Mouse (Mus musculus) lung, embryonic 15.5 days (tissue): Measurements from ENCODE around the gene Rpusd1. TPM values are rescaled to one million over a fixed set of nuclear protein-coding genes. Genes with fewer than 3 reads are reported as not detected.

Experiments used
- ATAC-seq: fragments of 200-750 bp; cut with Nextera tagmentation; 2 replicates; pipeline ENCODE4 v1.8.0; 2017; ENCODE audit warnings: moderate number of reproducible peaks, borderline replicate concordance; ENCODE audit not compliant: low FRiP score, low TSS enrichment; ENCODE audit errors: extremely low read depth
- H3K27ac ChIP-seq: fragments of 300-500 bp; sonication (generic); 2 replicates; pipeline ENCODE4 v1.5.1; 2015; ENCODE audit warnings: moderate library complexity, mild to moderate bottlenecking, inconsistent platforms
- H3K27me3 ChIP-seq: fragments of 300-500 bp; sonication (generic); 2 replicates; pipeline ENCODE4 v1.6.1; 2015; ENCODE audit warnings: inconsistent platforms
- H3K36me3 ChIP-seq: fragments of 300-500 bp; sonication (generic); 2 replicates; pipeline ENCODE4 v1.6.1; 2015; ENCODE audit warnings: inconsistent platforms
- H3K4me1 ChIP-seq: fragments of 300-500 bp; sonication (generic); 2 replicates; pipeline ENCODE4 v1.6.1; 2015; ENCODE audit warnings: inconsistent platforms
- H3K4me2 ChIP-seq: fragments of 300-500 bp; sonication (generic); 2 replicates; pipeline ENCODE4 v1.6.1; 2015; ENCODE audit warnings: inconsistent platforms, mild to moderate bottlenecking, moderate library complexity
- H3K4me3 ChIP-seq: fragments of 300-500 bp; sonication (generic); 2 replicates; pipeline ENCODE4 v1.5.1; 2015; ENCODE audit warnings: mild to moderate bottlenecking, inconsistent platforms
- H3K9ac ChIP-seq: fragments of 300-500 bp; sonication (generic); 2 replicates; pipeline ENCODE4 v1.6.1; 2015; ENCODE audit warnings: inconsistent platforms
- H3K9me3 ChIP-seq: fragments of 300-500 bp; sonication (generic); 2 replicates; pipeline ENCODE4 v1.6.1; 2016; ENCODE audit warnings: inconsistent platforms
- WGBS: fragments of 180-500 bp; shearing (Covaris S2); methylation state at CpG from one replicate; pipeline ENCODE4 v1.1.7; 2015; 5-methylcytosine and 5-hydroxymethylcytosine counted together
- microRNA-seq: library from miRNA; unstranded; fragments of <30 nt; microRNA quantifications from one replicate; pipeline ENCODE4, GENCODE M21; 2016
- polyA plus RNA-seq: library from polyadenylated mRNA; unstranded; fragments of >200 nt; fragmentation: Nextera tagmentation; extraction: Ambion mirVana; gene quantifications from 2 replicates; pipeline ENCODE4 v1.2.1, GENCODE M21; 2015

Gene Rpusd1
- polyA plus RNA-seq, 1 experiment from 2014 or later, result 24.5 TPM

- Histone ChIP-seq H3K4me1 (0 out of 2 replicates have a peak, but pooled peaks cover 2% of the 10 kb centered on the region), H3K27ac (no peak overlapping the region), H3K27me3 (no peaks in the 10 kb centered on the region), H3K9ac (no peak overlapping the region), H3K4me2 (no peak overlapping the region), H3K9me3 (no peaks in the 10 kb centered on the region), H3K36me3 (no peaks in the 10 kb centered on the region), H3K4me3 (no peak overlapping the region)
- ATAC-seq, result no peak
- WGBS, result 23% methylated on average over 4 of the region's 4 CpGs
These were observed 34.1 kb downstream of the Rpusd1 start for GRCm38 (mm10) chr17:25761561-25761970.

DNA sequence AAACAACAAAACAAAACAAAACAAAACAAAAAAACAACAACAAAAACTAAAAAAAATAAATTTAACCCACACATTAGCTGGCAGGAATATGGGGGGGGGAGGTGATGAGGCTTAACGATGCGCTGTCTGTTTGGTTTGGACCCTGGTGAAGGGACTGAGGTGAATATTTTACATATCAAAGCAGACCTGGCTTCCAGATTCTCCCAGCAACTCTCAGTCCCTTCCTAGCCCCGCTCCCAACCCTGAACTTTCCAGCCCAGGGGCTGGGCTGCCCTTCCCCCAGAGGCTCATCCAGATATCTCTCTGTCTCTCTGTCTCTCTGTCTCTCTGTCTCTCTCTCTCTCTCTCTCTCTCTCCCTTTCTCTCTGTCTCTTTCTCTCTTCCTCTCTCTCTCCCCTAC, 35.1 kb downstream of the Rpusd1 start:
- Histone ChIP-seq H3K36me3 (no peaks in the 10 kb centered on the region), H3K4me3 (no peak overlapping the region), H3K4me1 (no peaks in the 10 kb centered on the region), H3K4me2 (no peak overlapping the region), H3K27ac (no peak overlapping the region), H3K9ac (no peak overlapping the region), H3K9me3 (no peaks in the 10 kb centered on the region), H3K27me3 (no peaks in the 10 kb centered on the region)
- 33% methylated on average over 3 of the region's 3 CpGs for WGBS
- no peak for ATAC-seq

DNA sequence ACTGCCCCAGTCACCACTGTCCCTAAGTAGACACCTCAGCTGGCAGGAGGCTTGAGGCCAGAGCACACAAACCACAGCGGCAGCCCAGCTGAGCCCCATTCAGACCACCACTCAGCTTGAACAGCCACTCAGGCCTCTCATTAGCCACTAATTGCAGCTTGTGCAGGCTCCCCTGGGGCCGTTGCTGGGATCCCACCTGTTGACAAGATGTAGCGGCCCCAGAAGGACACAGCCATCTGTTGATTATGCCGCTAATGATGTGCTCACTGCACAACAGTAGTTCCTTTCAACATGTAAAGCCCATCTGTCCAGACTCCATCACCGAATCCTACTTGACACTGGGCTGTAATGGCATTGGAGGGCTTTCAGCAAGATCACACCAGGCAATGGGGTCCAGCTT, 38.4 kb downstream of the Rpusd1 start:
- Histone ChIP-seq H3K4me1 (no peaks in the 10 kb centered on the region), H3K9ac (no peak overlapping the region), H3K27ac (no peak overlapping the region), H3K27me3 (no peaks in the 10 kb centered on the region), H3K36me3 (no peaks in the 10 kb centered on the region), H3K4me2 (no peak overlapping the region), H3K9me3 (no peaks in the 10 kb centered on the region), H3K4me3 (no peak overlapping the region)
- ATAC-seq, result no peak
- 56% methylated on average over 5 of the region's 5 CpGs for WGBS

DNA sequence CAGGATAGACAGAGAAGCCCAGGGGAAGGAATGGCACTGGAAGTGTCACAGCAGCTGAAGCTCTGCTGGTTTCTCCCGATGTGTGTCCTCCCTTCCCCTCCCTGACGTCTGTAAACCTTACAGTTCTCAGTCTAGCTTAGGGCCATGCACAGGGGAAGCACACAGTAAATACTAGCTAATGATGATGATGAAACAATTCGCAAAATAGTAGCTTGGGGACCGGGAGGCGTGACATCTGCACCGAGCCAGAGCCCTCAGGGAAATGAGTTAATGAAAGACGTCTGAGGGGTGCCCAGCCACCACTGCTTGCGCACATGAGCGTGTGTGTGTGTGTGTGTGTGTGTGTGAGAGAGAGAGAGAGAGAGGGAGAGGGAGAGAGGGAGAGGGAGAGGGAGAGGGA, 41.9 kb downstream of the Rpusd1 start:
- H3K27me3 ChIP-seq, result no peaks in the 10 kb centered on the region
- no peak overlapping the region for H3K4me2 ChIP-seq
- H3K9me3 ChIP-seq, result no peaks in the 10 kb centered on the region
- H3K4me1 ChIP-seq, result peaks cover 5% of the 10 kb centered on the region
- ATAC-seq, result no peak
- no peak overlapping the region for H3K4me3 ChIP-seq
- 55% methylated on average over 9 of the region's 9 CpGs for WGBS
- H3K27ac ChIP-seq, result no peak overlapping the region
- H3K9ac ChIP-seq, result no peak overlapping the region
- H3K36me3 ChIP-seq, result no peaks in the 10 kb centered on the region

DNA sequence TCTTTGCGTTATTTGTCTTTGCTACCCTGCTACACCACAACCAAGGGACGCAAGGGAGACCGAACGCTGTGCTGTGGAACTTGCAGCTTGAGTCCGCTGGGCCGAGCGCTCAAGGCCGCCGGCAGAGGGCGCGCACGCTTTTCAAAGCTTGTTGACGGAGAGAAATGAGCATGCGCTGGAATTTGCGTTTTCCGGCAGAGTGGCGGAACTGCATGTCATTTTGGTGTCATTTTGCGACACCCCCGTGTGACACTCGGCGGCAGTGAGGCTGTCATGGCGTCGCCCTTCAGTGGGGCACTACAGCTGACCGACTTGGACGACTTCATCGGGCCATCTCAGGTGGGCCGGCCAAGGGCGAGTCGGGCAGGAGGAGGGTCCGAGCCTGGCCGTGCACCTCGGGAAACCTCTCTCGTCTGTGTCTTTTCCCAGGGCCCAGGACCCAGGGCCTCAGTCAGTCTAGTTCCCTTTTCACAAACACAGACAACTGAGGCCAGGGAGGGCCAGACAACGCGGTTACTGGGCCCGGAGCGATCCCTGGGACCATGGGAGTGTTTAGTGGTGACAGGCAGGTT, 46.2 kb downstream of the Rpusd1 start, which contains the start of gene Narfl:
Gene Narfl, plus strand, starts transcription at position 228 of the 572 bp plus-strand sequence.
- Histone ChIP-seq H3K9me3 (no peaks in the 10 kb centered on the region), H3K4me1 (peaks cover 8% of the 10 kb centered on the region), H3K4me2 (peak within 1 kb of the TSS; percentile 75), H3K4me3 (peak within 1 kb of the TSS; percentile 69), H3K9ac (peak within 1 kb of the TSS; percentile 86), H3K27me3 (no peaks in the 10 kb centered on the region), H3K27ac (0 out of 2 replicates have a peak within 1 kb of the TSS, but pooled peaks have one; percentile 6), H3K36me3 (peaks cover under 1% of the 10 kb centered on the region; the same call in 1 of the 2 replicates)
- ATAC-seq, result peak; percentile 85
- WGBS, result under 1% methylated on average over 37 of the region's 37 CpGs

DNA sequence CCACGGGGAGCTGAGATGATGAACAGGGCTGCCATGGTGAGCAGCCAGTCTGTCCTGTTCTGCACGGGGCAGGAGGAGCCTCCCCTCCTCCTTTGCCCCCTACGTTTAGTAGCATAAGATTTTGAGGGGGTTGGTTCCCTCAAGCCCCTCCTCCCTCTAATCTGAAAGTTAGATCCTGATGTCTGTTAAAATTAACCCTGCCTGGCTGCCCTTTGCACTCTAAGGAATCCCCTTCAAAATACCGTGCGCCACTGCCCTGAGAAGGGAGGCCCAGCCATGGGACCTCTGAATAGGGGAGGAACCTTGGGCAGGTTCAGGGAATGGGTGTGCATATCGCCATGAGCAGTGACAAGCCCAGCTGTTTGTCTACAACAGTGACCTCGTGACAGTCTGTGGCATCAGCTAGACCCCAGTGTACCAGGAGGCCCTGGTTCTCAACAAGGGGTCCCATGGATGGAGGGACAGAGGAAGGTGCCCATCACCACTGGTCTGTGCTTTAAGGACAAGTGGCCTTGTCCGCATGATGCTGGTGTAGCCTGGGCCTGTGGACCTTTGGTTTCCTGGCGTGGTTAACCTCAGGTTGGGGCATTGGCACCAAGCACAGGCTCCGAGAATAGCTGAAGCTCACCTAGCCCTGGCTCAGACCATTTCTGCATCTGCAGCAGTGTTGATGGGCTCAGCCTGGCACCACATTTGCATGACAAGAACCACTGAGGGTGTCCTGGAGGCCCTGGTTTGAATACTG, 48.0 kb downstream of the Rpusd1 start:
- Histone ChIP-seq H3K27me3 (no peaks in the 10 kb centered on the region), H3K27ac (no peak overlapping the region), H3K4me2 (no peak overlapping the region), H3K4me1 (peaks cover 8% of the 10 kb centered on the region), H3K4me3 (no peak overlapping the region), H3K36me3 (peaks cover 11% of the 10 kb centered on the region; the same call in 1 of the 2 replicates), H3K9ac (no peak overlapping the region), H3K9me3 (no peaks in the 10 kb centered on the region)
- no peak for ATAC-seq
- WGBS, result 72% methylated on average over 10 of the region's 10 CpGs

DNA sequence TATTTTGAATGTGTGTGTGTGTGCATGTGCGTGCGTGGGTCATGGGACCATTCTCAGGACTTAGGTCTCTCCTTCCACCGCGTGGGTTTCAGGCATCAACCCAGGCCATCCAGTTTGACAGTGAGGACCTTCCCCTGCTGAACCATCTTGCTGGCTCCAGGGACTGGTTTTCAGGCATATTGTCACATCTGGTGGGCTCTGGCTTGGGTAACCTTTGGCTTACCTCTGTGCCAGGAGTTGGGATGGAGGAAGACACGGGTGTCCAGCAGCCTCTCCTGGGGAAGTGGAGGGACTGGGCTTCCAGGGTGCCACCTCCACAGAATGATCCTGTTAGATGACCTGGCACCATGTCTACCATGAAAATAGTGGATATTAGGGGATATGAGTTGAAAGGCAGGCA, 50.5 kb downstream of the Rpusd1 start:
- no peaks in the 10 kb centered on the region for H3K9me3 ChIP-seq
- no peak overlapping the region for H3K9ac ChIP-seq
- H3K27ac ChIP-seq, result no peak overlapping the region
- peaks cover 31% of the 10 kb centered on the region for H3K36me3 ChIP-seq
- no peaks in the 10 kb centered on the region for H3K27me3 ChIP-seq
- 91% methylated on average over 5 of the region's 5 CpGs for WGBS
- H3K4me1 ChIP-seq, result peaks cover 8% of the 10 kb centered on the region
- H3K4me3 ChIP-seq, result no peak overlapping the region
- ATAC-seq, result no peak
- no peak overlapping the region for H3K4me2 ChIP-seq

Small RNA genes within 50 kb of the gene (microRNA-seq; reads per million reads assigned to microRNA genes)
- gene Gm25083 (not detected), gene Mir6966 (not detected)

Other genes with a start within 250 kb of the Rpusd1 start
- 0.06 and 0.09 TPM in 2 replicates for gene Sstr5, start 230.4 kb upstream of the Rpusd1 start, polyA plus RNA-seq
- 0.35 and 0.76 TPM in 2 replicates for gene Sox8, start 157.0 kb upstream of the Rpusd1 start, polyA plus RNA-seq
- gene Lmf1, start 148.6 kb upstream of the Rpusd1 start, polyA plus RNA-seq, result 25.7 and 26.7 TPM in 2 replicates
- 2.3 and 3.0 TPM in 2 replicates for gene Gng13, start 10.5 kb upstream of the Rpusd1 start, polyA plus RNA-seq
- gene Chtf18, start 251 bp upstream of the Rpusd1 start, polyA plus RNA-seq, result 36.7 and 42.0 TPM in 2 replicates
- 0.44 and 0.71 TPM in 2 replicates for gene Mslnl, start 8.4 kb downstream of the Rpusd1 start, polyA plus RNA-seq
- gene Msln, start 26.7 kb downstream of the Rpusd1 start, polyA plus RNA-seq, result 15.8 and 24.2 TPM in 2 replicates
- 25.8 and 30.2 TPM in 2 replicates for gene Narfl, start 46.1 kb downstream of the Rpusd1 start, polyA plus RNA-seq
- 58.3 and 59.9 TPM in 2 replicates for gene Haghl, start 58.0 kb downstream of the Rpusd1 start, polyA plus RNA-seq
- 0.70 and 0.76 TPM in 2 replicates for gene Ccdc78, start 58.9 kb downstream of the Rpusd1 start, polyA plus RNA-seq
- 105 and 109 TPM in 2 replicates for gene Fam173a, start 65.2 kb downstream of the Rpusd1 start, polyA plus RNA-seq
- 0.49 TPM in 1 of 2 replicates, not detected in the other for gene AC134908.4, start 68.0 kb downstream of the Rpusd1 start, polyA plus RNA-seq
- 56.9 and 59.8 TPM in 2 replicates for gene Metrn, start 69.5 kb downstream of the Rpusd1 start, polyA plus RNA-seq
- 0.88 and 1.6 TPM in 2 replicates for gene Fbxl16, start 81.4 kb downstream of the Rpusd1 start, polyA plus RNA-seq
- 25.2 and 26.5 TPM in 2 replicates for gene Wdr24, start 96.0 kb downstream of the Rpusd1 start, polyA plus RNA-seq
- gene Jmjd8, start 101.2 kb downstream of the Rpusd1 start, polyA plus RNA-seq, result 50.7 and 51.5 TPM in 2 replicates
- gene Stub1, start 105.7 kb downstream of the Rpusd1 start, polyA plus RNA-seq, result 349 and 363 TPM in 2 replicates
- gene Rhbdl1, start 109.6 kb downstream of the Rpusd1 start, polyA plus RNA-seq, result 0.82 and 1.2 TPM in 2 replicates
- 2.2 and 2.5 TPM in 2 replicates for gene Gm20683, start 114.1 kb downstream of the Rpusd1 start, polyA plus RNA-seq
- gene Rhot2, start 117.2 kb downstream of the Rpusd1 start, polyA plus RNA-seq, result 20.1 and 20.6 TPM in 2 replicates
- gene Wdr90, start 133.8 kb downstream of the Rpusd1 start, polyA plus RNA-seq, result 32.2 and 32.8 TPM in 2 replicates
- gene Mcrip2, start 141.1 kb downstream of the Rpusd1 start, polyA plus RNA-seq, result 18.1 and 21.7 TPM in 2 replicates
- 51.4 and 53.5 TPM in 2 replicates for gene Mettl26, start 147.4 kb downstream of the Rpusd1 start, polyA plus RNA-seq
- gene Wfikkn1, start 153.2 kb downstream of the Rpusd1 start, polyA plus RNA-seq, result 0.35 and 0.40 TPM in 2 replicates
- 25.6 and 27.4 TPM in 2 replicates for gene Rab40c, start 192.1 kb downstream of the Rpusd1 start, polyA plus RNA-seq
- 62.7 and 65.0 TPM in 2 replicates for gene Pigq, start 217.3 kb downstream of the Rpusd1 start, polyA plus RNA-seq
- gene Nhlrc4, start 217.3 kb downstream of the Rpusd1 start, polyA plus RNA-seq, result 0.51 TPM in 1 of 2 replicates, not detected in the other
- gene A930017K11Rik, start 224.9 kb downstream of the Rpusd1 start, polyA plus RNA-seq, result 0.09 TPM in 1 of 2 replicates, not detected in the other